Mouse (Mus musculus) skeletal muscle tissue, adult 2 months (tissue): ENCODE results near the gene Cdk13.
A peak's percentile ranks its signal among the peaks of the same experiment; 100 is the strongest.

ENCODE experiments used
- DNase-seq: peaks from one replicate; pipeline ENCODE4 v3.0.0-alpha.2; 2012; ENCODE audit warnings: low read depth, low spot score

Cdk13 gene

GRCm38 (mm10) chr13:17762405-17762804 is 42.5 kb downstream of the Cdk13 start:
- no peak for DNase-seq

- no peak for DNase-seq
Observed at GRCm38 (mm10) chr13:17754997-17755396, 49.9 kb downstream of the Cdk13 start.

GRCm38 (mm10) chr13:17728798-17729197 is 76.1 kb downstream of the Cdk13 start:
- no peak for DNase-seq

GRCm38 (mm10) chr13:17727922-17728321 is 77.0 kb downstream of the Cdk13 start:
- no peak for DNase-seq

- no peak for DNase-seq
Observed at GRCm38 (mm10) chr13:17717357-17717756, 87.5 kb downstream of the Cdk13 start.

- DNase-seq, result no peak
Observed at GRCm38 (mm10) chr13:17708784-17709311, 96.0 kb downstream of the Cdk13 start.

- DNase-seq, result no peak
Observed at GRCm38 (mm10) chr13:17705188-17705826, 99.6 kb downstream of the Cdk13 start.

- DNase-seq, result no peak
Observed at GRCm38 (mm10) chr13:17702311-17702710, 102.6 kb downstream of the Cdk13 start.

- no peak for DNase-seq
Observed at GRCm38 (mm10) chr13:17701322-17701721, 103.6 kb downstream of the Cdk13 start.

- no peak for DNase-seq
Observed at GRCm38 (mm10) chr13:17700090-17700715, 104.7 kb downstream of the Cdk13 start.

- DNase-seq, result no peak
Observed at GRCm38 (mm10) chr13:17695898-17696580, 108.9 kb downstream of the Cdk13 start.

GRCm38 (mm10) chr13:17694911-17695699 is 109.8 kb downstream of the Cdk13 start, which contains the start of the genes Mplkip and Sugct:
TSS of gene Mplkip (plus strand) at chr13:17695192.
TSS of gene Sugct (minus strand) at chr13:17695553.
- peak; percentile 100 for DNase-seq

GRCm38 (mm10) chr13:17694414-17694813 is 110.5 kb downstream of the Cdk13 start:
- no peak for DNase-seq

GRCm38 (mm10) chr13:17693816-17694215 is 111.1 kb downstream of the Cdk13 start:
- DNase-seq, result peak; percentile 6

GRCm38 (mm10) chr13:17691436-17691835 is 113.5 kb downstream of the Cdk13 start:
- DNase-seq, result no peak

GRCm38 (mm10) chr13:17690686-17691085 is 114.2 kb downstream of the Cdk13 start:
- no peak for DNase-seq

- DNase-seq, result no peak
Observed at GRCm38 (mm10) chr13:17689461-17689860, 115.4 kb downstream of the Cdk13 start.

GRCm38 (mm10) chr13:17671122-17671521 is 133.8 kb downstream of the Cdk13 start:
- no peak for DNase-seq

- DNase-seq, result no peak
Observed at GRCm38 (mm10) chr13:17667380-17667779, 137.5 kb downstream of the Cdk13 start.
